8 mouse cellular contexts compared by ENCODE assay signal in the genomic region with DNA sequence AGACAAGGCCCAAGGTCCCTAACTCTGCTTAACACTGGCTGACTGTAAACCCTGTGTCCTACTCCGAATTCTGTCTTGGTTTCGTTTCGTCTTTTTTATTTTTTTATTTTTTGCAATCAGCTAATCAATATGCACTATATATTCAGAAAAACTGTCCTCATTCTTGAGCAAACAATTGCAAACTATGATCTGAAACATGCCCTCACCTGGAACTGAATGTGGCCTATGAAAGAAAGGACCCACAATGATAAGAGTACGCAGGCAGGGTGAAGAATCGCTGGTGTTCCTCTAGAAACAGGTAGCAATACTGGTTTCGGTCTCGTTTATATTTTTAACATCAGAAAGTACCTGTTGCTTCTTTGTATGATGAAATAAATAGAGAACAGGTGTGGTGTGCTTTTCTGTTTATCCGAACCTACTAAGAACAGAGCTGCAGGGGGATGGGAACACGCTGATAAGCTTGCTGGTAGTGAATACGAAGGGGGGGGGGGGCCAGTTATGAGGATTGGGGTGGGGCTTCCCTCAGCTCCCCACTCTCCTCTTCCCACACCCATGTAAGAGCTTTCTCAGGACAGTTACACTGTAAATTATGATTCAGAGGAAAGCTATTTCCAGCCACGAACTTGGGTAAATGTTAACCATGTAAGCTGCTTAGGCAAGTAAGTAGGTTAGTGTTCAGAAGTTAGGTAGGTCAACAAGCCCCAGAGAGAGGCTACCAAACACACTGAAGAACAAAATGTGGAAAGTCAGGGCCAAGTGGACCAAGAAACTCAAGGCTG.
DNase-seq lines count a peak whose midpoint lies in the region; ATAC-seq and TF ChIP-seq lines count a peak whose summit lies in the region.

No protein-coding gene starts in this region.

- 59% methylated on average over 11 of the region's 11 CpGs for WGBS in heart, embryonic 12.5 days
- 10% methylated on average over 11 of the region's 11 CpGs for WGBS in thymus, adult 2 months
- 80% methylated on average over 11 of the region's 11 CpGs for WGBS in kidney, embryonic 16.5 days

- peaks cover 11% of the 10 kb centered on the region; the same call in 1 of the 2 replicates for H3K36me3 ChIP-seq in heart, embryonic 12.5 days
- H3K36me3 ChIP-seq in thymus, adult 2 months (ENCODE audit: control insufficient read depth, insufficient read depth, low read length), result no peaks in the 10 kb centered on the region
- H3K36me3 ChIP-seq in kidney, embryonic 16.5 days (ENCODE audit: insufficient read depth, low read length), result no peaks in the 10 kb centered on the region; the same call in 1 of the 2 replicates

- ATAC-seq in heart, embryonic 12.5 days (ENCODE audit: insufficient number of reproducible peaks, low FRiP score), result no peak
- ATAC-seq in kidney, embryonic 16.5 days (ENCODE audit: low FRiP score, low TSS enrichment), result no peak

- H3K9ac ChIP-seq in heart, embryonic 12.5 days, result no peak overlapping the region
- peak overlapping the region; percentile 5; the same call in 1 of the 2 replicates for H3K9ac ChIP-seq in kidney, embryonic 16.5 days (replicated peaks; ENCODE audit: low read length)

- intact Hi-C loops in heart, postnatal 10 days (cut with DNase I), result no loop called here

- H3K27me3 ChIP-seq in heart, embryonic 12.5 days (replicated peaks), result no peaks in the 10 kb centered on the region
- no peaks in the 10 kb centered on the region for H3K27me3 ChIP-seq in thymus, adult 2 months (ENCODE audit: control insufficient read depth, insufficient read depth, low read length)
- H3K27me3 ChIP-seq in kidney, embryonic 16.5 days (ENCODE audit: insufficient read depth, low read length), result no peaks in the 10 kb centered on the region

- H3K4me1 ChIP-seq in heart, embryonic 12.5 days (replicated peaks), result peaks cover 66% of the 10 kb centered on the region
- H3K4me1 ChIP-seq in thymus, adult 2 months (replicated peaks; ENCODE audit: control insufficient read depth, insufficient read depth, low read length), result peaks cover 43% of the 10 kb centered on the region
- H3K4me1 ChIP-seq in kidney, embryonic 16.5 days (ENCODE audit: insufficient read depth, low read length), result peaks cover 70% of the 10 kb centered on the region

- peak overlapping the region; percentile 83 for H3K27ac ChIP-seq in heart, embryonic 12.5 days (ENCODE audit: poor library complexity, severe bottlenecking)
- H3K27ac ChIP-seq in thymus, adult 2 months (ENCODE audit: control insufficient read depth, insufficient read depth, low read length), result peak overlapping the region; percentile 77
- peak overlapping the region; percentile 87 for H3K27ac ChIP-seq in kidney, embryonic 16.5 days (ENCODE audit: low read length)

- no peak for TF ChIP-seq CTCF in thymus, adult 2 months (IDR thresholded peaks at IDR 0.05; ENCODE audit: borderline replicate concordance, control insufficient read depth, extremely low read depth, insufficient read depth, low read length, poor library complexity)

- TF ChIP-seq POLR2A in thymus, adult 2 months (IDR thresholded peaks at IDR 0.05; ENCODE audit: control insufficient read depth, extremely low read depth, insufficient read depth, low read length, poor library complexity), result no peak

- peak overlapping the region; percentile 32; the same call in 1 of the 2 replicates for H3K4me2 ChIP-seq in heart, embryonic 12.5 days
- no peak overlapping the region for H3K4me2 ChIP-seq in kidney, embryonic 16.5 days (replicated peaks; ENCODE audit: low read depth, low read length)

- no peak for DNase-seq in heart, postnatal 10 days
- DNase-seq in thymus, adult 2 months, result no peak
- DNase-seq in thymus, postnatal 4 days, result no peak
- DNase-seq in adrenal gland, postnatal 4 days (ENCODE audit: low spot score in 2 of 2), result no peak
- DNase-seq in gastrocnemius, adult 18-20 months (ENCODE audit: low spot score), result no peak
- no peak for DNase-seq in layer of hippocampus, adult 9-10 months (ENCODE audit: low spot score)

- no peak overlapping the region for H3K4me3 ChIP-seq in heart, embryonic 12.5 days
- H3K4me3 ChIP-seq in thymus, adult 2 months (ENCODE audit: control insufficient read depth, insufficient read depth, low read length), result no peak overlapping the region
- no peak overlapping the region for H3K4me3 ChIP-seq in kidney, embryonic 16.5 days (ENCODE audit: low read length)

- H3K9me3 ChIP-seq in heart, embryonic 12.5 days (replicated peaks), result no peaks in the 10 kb centered on the region
- H3K9me3 ChIP-seq in kidney, embryonic 16.5 days (ENCODE audit: low read length), result no peaks in the 10 kb centered on the region
